Mouse (Mus musculus): ENCODE measurements around the gene Tnfsf15.

The Tnfsf15 gene

DNA sequence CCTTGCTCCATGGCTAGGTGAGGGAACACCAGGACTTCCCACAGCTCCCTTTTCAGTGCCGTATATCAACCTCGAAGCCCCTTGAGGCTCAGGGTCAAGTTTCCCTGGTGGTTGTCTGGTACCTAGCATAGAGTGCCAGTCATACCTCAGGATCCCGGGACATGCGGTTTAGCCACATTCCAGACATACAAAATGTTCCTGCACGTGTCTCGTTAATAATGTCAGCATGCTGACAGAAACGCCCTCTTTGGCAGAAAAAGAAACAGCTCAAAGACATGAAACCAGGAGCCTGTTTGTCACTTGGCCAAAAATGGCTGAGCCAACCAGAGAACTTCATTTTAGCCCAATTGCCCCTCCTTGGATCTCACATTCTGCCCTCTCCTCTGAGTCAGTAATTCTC lies 2.8 kb downstream of the Tnfsf15 start:
- no peak for DNase-seq (ENCODE audit: low spot score)

GRCm38 (mm10) chr4:63740761-63741160 lies 4.2 kb downstream of the Tnfsf15 start:
- DNase-seq (ENCODE audit: low spot score), result no peak

GRCm38 (mm10) chr4:63740001-63740400 lies 4.9 kb downstream of the Tnfsf15 start:
- DNase-seq (ENCODE audit: low spot score), result no peak

DNA sequence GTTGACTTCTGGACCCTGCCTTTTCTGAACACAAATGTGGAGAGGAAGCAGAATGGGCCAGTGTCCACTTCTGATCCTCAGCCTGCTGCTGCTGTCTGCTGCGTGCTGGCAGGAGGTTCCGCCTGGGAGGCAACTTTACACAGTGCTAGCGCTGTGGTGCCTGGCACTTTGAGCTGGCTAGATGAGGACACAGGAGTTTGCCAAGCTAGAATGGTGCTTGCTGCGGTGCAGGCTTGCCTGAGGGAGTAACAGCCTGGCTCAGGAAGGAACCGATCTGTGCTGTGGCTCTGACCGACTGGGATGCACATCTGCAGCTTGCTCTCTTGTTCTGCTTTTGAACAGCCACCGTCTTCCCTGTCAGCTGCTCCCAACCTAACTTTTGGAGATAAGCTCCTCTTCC lies 5.4 kb downstream of the Tnfsf15 start:
- DNase-seq (ENCODE audit: low spot score), result no peak

DNA sequence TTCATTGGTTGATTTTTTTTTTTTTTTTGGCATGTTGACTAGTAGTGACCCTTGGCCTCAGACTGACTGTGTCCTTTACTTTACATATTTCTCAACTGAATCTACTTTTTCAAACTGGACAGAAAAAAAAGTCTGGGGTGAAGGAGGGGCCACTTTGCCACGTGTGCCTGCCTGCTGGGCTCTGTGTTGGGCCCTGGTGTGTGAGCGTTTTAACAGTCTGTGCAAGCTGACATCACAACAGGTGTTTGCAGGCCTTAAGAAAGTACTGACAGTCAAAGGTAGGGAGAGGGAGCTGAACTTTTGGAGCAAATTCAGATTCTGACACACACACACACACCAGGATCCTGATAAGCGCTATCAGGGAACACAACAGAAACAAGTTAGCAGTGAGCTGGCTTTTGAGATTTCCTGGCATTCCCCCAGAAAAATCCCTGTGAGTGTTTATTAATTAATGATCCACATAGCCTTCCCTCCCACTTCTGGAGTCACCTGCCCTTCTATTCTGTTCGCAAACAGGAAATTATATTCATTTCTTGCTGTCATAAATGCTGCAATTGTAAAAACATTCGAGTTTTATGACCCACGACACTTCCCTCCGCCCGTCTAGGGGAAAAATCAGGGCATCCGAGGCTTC lies 6.4 kb downstream of the Tnfsf15 start:
- no peak for DNase-seq (ENCODE audit: low spot score)

DNA sequence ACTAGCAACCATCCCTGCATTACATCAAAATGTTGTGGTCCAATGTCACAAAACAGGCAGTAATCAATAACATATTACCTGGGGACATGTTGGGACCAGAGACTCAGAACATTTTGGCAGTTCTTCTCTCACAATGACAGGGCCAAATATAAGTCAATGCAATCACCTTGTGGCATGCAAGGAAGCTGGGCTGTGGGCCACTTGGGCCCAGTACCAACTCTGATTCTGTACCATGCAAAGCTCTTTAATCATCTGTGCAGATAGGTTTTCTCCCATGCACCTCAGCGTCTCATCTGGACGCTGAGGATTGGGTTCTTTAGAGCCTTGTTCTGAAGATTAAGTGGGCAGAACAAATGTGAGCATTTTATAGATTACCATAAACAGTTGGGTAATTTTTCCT lies 13.6 kb downstream of the Tnfsf15 start:
- no peak for DNase-seq (ENCODE audit: low spot score)

DNA sequence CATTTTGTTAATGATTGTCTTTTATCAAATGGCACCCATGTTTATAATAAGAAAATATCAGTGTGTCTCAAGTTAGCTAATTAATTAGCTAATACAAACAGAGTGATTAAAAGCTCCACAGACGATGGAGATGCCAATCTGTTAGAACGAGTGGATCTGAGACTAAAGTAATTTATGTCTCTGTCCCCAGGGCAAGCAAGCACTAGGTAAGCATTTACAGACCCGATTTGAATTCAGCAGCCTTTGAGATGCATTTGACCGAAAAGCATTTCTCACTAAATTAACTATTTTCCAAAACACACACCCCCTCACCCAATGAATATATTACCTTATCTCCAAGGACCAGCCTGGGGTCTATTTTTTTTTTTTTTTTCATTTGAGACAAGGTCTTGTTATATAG lies 18.2 kb downstream of the Tnfsf15 start:
- DNase-seq (ENCODE audit: low spot score), result no peak

- no peak for DNase-seq (ENCODE audit: low spot score)
These were observed 18.9 kb downstream of the Tnfsf15 start for GRCm38 (mm10) chr4:63725981-63726380.

DNA sequence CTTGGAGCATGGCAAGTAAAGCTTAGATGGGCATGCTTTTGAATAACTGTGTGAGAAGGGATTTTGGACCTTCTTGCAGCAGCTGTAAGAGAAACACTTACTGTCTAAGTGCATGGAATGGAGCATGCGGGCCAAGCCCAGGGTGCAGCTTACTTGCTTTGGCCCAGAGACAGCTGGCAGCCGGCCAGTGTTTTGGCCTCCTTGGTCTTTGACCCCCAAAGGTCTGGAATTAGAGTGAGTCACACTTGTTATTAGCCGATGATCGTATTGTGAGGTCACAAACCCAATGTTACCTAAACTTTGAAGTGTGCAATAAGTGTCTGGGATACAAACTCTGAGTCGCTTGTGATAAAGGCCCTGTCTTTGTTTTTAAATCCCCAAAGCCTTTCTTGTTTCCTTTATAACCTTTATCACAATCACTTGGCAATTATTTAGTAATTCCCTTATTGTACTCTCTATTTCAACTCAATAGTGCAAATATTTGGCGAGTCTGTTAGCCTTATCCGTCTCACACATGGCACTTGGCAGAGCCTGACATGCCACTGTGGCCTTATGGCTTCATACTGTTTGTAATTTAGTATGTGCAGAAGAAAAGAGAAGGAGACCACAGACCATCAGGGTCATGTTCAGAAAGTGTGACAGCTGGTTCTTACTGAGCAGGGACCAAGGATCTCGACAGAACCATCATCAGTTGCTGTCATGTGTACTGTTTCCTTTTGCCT lies 26.8 kb downstream of the Tnfsf15 start:
- peak; percentile 32 for DNase-seq (ENCODE audit: low spot score)

GRCm38 (mm10) chr4:63711886-63712285 lies 33.0 kb downstream of the Tnfsf15 start:
- no peak for DNase-seq (ENCODE audit: low spot score)

- DNase-seq (ENCODE audit: low spot score), result no peak
These were observed 34.3 kb downstream of the Tnfsf15 start for GRCm38 (mm10) chr4:63710431-63711220.

GRCm38 (mm10) chr4:63706279-63706971 lies 38.5 kb downstream of the Tnfsf15 start:
- DNase-seq (ENCODE audit: low spot score), result no peak

DNA sequence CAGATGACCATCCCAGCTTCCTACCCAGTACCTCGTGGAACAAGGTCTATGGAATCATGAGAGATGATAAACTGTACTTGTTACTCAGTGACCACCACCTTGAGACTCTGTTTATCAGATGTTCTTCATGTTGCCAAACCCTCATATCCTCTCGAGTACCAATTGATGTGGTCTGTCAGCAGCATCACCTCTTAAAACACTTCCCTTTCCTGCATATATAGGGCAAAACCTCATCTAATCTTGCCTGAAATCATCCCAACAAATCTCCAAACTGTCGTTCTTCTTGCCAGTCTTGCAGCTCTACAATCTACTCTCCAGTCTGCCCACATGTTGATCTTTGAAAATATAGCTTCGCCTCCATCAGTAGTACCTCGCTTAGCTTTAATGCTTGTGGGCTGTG lies 40.7 kb downstream of the Tnfsf15 start:
- DNase-seq (ENCODE audit: low spot score), result no peak

DNA sequence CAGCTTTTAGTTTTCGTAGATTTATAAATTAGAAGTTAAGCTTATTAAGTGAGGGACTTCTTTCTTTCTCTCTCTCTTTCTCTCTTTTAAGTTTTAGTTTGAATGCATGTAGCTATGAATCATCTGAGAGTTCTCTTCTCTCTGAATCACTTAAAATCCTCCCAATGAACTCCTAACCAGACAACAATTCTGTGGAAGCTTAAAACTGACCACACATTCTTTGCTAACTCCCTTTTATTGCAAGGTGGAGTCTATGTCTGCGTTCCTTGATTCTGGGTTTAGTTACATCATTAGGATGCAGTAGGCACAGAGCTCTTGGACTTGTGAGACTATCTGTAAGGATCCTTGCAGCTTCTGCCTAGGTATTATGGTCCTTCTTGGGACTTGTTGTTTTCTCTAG lies 41.2 kb downstream of the Tnfsf15 start:
- DNase-seq (ENCODE audit: low spot score), result no peak

DNA sequence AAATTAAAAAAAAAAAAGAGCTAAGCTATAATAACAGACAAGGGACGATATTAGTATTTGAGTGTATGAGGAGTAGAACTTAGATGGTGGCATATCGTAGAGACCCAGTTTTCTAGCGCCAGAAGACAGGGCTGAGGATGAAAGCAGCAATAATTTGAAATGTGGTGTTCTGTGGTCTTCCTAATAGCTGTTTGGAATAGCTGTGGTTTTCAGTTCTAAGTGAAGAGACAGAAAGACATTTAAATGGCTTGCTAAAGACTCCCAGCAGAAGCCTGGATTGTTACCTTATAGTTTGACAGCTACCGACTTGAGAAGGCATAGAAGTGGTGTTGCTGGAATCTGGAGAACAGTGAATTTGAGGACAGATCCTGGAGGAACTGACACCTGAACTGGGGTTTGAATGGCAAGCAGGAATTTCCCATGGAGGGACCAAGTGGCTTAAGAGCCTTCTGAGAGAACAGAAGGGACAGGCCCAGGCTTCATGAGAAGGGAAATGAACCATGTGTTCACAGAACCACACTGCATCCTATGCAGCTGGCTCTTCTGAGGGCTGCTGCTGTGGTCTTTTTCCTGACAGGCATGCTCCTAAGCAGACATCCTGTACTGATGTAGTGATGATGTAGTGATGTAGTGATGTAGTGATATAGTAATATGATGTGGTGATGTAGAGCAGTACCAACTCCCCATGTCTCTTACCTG lies 42.8 kb downstream of the Tnfsf15 start:
- DNase-seq (ENCODE audit: low spot score), result no peak

- DNase-seq (ENCODE audit: low spot score), result no peak
These were observed 45.2 kb downstream of the Tnfsf15 start for GRCm38 (mm10) chr4:63699749-63700148.

GRCm38 (mm10) chr4:63696921-63697320 lies 48.0 kb downstream of the Tnfsf15 start:
- no peak for DNase-seq (ENCODE audit: low spot score)

DNA sequence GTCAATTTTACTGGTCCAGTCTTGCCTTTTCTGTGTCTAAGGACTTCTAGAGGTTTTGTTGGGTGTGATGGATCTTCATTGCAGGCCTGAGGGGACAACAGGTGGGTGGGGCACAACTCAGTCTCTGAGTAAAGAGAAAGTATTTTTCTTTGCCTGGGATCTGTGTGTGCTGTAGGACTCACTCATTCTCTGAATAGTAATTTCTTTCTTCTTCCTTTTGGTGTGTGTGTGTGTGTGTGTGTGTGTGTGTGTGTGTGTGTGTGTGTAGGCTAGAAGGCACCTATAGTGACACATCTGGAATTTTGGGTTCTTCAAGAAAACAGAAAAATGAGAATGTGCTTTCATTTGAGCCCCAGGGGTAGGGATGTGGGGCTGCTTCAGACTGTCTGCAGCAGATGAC lies 52.6 kb downstream of the Tnfsf15 start:
- no peak for DNase-seq (ENCODE audit: low spot score)

- DNase-seq (ENCODE audit: low spot score), result no peak
These were observed 57.5 kb downstream of the Tnfsf15 start for GRCm38 (mm10) chr4:63687429-63687828.

DNA sequence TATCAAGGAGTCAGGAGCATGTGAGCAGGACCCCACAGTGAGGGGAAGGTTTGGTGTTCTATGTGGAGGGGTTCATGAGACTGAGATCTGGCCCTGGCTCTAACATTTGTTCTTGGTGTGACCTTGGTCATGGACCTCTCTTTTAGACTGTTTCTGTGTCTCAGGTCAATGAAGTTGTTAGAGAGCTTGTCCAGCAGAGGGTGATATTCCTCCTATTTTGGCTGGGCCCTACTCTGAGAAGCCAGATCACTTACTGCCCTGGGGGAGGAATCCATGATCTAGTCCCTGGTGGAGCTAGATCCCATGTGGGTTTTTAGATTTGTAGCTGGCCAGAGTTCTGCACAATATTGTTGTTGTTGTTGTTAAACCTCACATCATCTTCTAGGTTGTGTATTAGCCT lies 58.8 kb downstream of the Tnfsf15 start:
- DNase-seq (ENCODE audit: low spot score), result no peak

GRCm38 (mm10) chr4:63685253-63685525 lies 59.7 kb downstream of the Tnfsf15 start:
- DNase-seq (ENCODE audit: low spot score), result no peak

All from ovary, postnatal 10 days (tissue).